Mouse (Mus musculus) kidney, adult 9 months (tissue): ENCODE measurements around the gene Zfp644.

Source experiments
- DNase-seq: peaks from one replicate; pipeline ENCODE4 v3.0.0; 2022

The Zfp644 gene

GRCm38 (mm10) chr5:106660867-106661266 is 36.2 kb downstream of the Zfp644 start:
- DNase-seq = no peak

DNA sequence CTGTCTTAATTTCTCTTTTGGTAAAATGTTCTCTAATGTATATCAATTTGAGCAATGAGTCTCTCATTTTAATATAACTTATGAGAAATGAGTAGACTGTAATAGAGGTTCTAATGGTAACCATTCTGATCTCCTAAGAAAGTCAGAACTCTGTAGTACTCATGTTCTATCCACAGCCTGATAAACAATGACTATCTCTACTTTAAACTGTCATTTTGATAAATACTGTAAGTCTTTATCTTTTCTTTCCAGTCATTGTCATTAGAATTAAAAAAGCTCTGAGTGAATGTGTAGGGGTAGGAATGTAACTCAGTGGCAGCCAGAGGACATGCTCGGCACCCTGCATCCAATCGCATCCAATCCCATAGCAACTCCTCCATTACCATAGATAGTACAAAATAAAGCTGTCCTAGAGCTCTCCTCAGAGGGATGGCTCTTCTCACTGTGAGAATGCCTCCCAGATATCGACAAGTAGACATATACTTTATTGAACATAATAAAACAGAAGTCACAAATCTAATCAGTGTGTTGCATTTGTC is 44.2 kb downstream of the Zfp644 start:
- DNase-seq = no peak

DNA sequence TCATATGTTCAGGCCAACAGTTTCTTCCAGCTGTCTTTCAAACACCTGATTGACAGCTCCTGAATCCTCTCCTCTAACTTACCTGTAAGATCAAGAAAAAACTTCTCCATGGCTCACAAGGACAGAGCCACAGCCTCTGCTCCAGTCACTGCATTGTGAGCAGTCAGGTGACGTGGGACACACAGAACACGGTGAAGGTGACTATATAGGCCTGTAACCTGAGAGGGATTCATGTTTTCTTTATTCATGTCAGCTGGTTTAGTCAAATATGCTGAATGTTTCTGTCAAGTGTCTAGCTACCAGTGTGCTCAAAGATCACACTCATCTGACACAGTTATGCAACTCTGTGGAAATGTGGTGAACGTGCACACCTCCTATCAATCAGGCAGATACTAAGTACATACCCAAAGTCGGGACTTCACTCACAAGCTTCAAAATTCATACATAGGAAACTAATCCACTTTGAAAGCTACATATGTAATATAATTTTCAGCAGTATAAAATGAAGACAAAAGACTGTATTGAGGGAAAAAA is 44.8 kb downstream of the Zfp644 start:
- DNase-seq = no peak

DNA sequence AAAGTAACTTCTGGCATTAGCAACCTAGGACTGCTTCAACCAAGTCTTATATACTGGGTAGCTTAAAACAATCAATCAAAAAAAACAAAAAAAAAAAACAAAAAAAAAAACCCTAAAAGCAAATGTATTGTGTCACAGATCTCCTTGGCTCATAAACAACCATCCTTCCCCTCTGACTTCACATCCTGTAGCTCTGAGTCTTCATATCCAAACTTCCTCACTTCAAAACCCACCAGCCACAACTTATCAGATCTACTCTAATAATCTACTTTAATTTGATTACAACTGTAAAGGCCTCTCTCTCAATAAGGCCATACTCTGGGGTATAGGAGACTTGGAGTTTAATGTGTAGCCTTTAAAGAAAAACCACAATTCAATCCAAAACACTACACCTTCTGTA is 47.1 kb downstream of the Zfp644 start:
- DNase-seq = no peak

- DNase-seq = peak; percentile 14
Measured at GRCm38 (mm10) chr5:106649441-106649840, 47.6 kb downstream of the Zfp644 start.

- DNase-seq = no peak
Measured at GRCm38 (mm10) chr5:106643434-106643833, 53.7 kb downstream of the Zfp644 start.

DNA sequence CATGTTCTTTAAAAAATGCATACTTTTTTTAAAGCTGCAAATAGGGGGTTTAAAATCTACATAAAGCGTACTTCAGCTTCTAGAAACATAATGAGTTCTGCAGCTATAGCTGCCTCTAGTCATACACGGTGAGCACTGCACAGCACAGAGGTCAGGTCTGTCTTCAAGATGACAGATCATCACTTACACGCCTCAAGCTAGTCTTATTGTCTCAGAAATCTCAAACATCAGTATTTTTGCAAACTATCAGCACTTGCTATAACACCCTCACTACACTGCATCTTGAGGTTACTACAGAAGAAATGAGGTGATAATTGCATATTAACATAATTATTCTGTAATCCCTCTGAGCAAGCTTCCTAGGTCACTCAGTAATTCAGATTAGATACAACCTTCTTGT is 55.2 kb downstream of the Zfp644 start:
- DNase-seq = no peak

DNA sequence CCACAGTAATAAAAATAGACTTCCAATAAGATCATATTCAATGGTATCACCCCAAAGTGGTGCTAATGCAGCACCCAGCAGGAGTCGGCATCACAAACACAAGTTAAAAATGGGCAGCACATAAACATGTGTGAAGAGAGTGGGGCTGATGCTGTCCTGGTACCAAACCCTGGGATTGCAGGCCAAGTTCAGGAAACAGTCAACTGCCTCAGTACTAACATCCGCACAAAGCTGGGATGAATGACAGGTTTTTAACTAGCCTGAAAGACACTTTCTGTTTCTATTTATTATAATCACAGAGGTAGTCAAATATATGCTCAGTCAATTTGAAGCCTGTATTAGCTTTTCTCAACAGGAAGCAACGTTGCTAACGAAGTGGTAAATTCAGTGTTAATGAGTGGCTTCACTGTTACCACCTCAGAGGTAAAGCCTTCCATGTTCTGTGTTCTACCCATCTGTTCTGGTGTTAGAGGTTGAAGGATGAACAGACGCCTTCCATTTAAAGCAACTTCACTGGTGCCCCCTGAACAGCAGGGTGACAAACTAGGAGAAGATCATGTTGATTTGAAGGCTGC is 56.8 kb downstream of the Zfp644 start:
- DNase-seq = no peak

DNA sequence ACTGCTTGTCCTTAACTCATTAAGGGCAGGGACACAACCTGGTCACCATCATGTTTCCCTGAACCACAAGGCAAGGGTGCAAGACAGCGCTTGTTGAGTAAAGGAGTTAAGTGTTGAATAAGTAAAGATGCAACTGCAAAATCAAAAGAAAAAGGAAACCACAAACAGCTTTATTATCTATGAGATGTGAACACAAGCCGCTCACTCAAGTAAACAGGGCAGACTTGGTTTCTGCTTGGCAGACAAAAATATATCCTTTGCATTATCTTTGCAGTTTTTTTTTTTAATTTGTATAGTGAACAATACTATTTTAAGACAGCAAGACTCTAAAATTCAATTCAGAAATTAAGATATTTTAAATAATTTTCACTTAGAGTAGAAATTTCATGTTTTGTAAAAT is 57.5 kb downstream of the Zfp644 start:
- DNase-seq = no peak

- DNase-seq = no peak
Measured at GRCm38 (mm10) chr5:106636423-106636946, 60.6 kb downstream of the Zfp644 start.

- no peak for DNase-seq
Measured at GRCm38 (mm10) chr5:106628369-106629149, 68.5 kb downstream of the Zfp644 start.

DNA sequence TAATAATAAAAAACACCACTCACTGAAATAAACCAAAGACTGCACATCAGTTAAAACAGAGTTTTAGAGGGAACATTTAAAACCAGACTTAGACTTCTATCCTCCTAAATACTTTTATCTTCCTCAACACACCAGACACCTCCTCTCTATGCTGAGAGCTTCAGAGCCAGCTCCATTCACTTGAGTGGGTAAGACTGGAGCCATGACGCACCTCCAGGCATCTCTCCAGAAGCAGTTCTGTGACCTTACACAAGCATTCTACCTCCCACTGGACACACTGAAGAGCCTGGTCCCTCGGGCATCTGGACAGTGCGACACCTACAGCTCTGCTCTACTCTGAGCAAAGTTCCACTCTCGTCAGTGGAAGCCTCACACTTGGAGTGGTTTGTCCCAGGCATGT is 73.8 kb downstream of the Zfp644 start:
- no peak for DNase-seq

DNA sequence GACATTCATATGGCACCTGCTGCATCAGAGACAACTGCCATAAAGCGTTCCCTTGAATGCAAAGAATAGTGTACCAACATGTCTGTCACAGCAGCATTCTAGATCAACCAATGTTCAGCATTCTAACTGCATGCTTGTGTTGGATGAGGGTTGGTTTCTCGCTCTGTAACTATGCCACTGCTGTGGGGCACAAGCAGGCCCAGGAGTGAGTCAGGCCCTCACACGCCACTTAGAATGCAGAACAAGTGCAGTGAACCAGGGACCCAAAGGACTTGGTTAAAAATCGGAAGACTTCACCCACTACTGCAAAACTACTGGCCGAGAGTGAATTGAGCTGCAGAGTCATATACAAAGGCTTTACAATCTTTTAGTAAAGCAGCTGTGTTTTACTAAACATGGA is 74.9 kb downstream of the Zfp644 start:
- no peak for DNase-seq

- DNase-seq = peak; percentile 50
Measured at GRCm38 (mm10) chr5:106620446-106620845, 76.6 kb downstream of the Zfp644 start.

GRCm38 (mm10) chr5:106615006-106615405 is 82.1 kb downstream of the Zfp644 start:
- no peak for DNase-seq

- DNase-seq = no peak
Measured at GRCm38 (mm10) chr5:106614570-106614969, 82.5 kb downstream of the Zfp644 start.

GRCm38 (mm10) chr5:106612151-106612550 is 84.9 kb downstream of the Zfp644 start:
- peak; percentile 29 for DNase-seq

DNA sequence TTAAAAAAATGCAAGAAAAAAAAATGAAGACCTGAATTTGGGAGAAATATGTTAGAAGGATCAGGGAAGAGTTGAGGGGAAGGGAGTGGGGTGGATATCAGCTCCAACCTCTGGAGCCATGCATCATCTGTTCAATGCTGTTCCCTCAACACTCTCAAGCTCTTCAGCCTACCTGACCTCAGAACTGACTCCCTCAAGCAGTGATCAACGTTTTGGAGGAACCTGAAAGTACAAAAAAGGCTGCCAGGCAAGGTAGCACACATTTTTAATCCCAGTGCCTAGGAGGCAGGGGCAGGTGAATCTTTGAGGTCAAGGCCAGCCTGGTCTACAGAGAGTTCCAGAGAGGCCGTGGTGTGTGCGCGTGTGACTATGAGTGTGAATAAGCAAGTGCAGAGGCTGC is 88.3 kb downstream of the Zfp644 start, which contains the start of gene Gm17304:
Gene Gm17304 (plus strand): TSS at position 301 of the 400 bp plus-strand sequence.
- DNase-seq = no peak

DNA sequence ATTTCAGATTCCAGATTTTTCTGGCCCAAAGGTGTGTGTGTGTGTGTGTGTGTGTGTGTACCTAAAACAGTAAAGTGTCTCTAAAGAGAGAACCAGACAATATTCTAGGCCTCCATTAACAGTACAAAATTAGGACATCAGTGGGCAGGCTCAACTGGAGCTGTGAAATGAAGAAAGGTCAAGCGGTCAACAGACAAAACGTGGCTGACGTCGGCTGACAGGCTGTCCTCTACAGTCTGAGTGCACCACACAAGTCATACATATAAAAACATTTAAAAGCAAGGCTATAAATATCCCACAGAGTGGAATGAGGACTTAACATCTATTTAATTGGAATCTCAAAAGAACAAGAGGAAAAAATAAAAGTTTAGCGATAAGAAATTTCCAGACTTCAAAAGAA is 90.0 kb downstream of the Zfp644 start:
- no peak for DNase-seq

GRCm38 (mm10) chr5:106605096-106605495 is 92.0 kb downstream of the Zfp644 start:
- DNase-seq = peak; percentile 83

GRCm38 (mm10) chr5:106604381-106604780 is 92.7 kb downstream of the Zfp644 start:
- peak; percentile 75 for DNase-seq

GRCm38 (mm10) chr5:106599482-106599881 is 97.6 kb downstream of the Zfp644 start:
- DNase-seq = no peak

DNA sequence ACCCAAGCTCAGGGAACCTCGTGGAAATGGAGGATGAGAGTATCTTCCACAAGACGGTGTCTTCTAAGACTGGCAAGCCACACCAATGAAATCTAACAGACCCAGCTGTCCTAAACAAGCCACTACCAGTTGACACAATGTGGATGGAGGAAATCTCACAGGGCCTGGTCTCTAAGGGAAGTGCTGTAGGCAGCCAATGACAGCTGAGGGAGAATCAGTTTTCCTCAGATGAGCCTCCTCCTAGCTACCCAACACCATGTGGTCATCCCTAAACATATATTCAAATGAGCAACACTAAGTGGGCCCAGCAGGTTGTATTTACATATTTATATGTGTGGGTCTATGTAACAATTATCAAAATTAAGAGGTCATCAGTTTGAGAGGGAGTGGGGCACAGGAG is 99.6 kb downstream of the Zfp644 start:
- no peak for DNase-seq

- no peak for DNase-seq
Measured at GRCm38 (mm10) chr5:106594388-106594787, 102.7 kb downstream of the Zfp644 start.
